Mouse (Mus musculus) adrenal gland, postnatal 25 days (tissue): ENCODE results near the gene Igsf10. TPM values are rescaled to one million over a fixed set of nuclear protein-coding genes. Genes with fewer than 3 reads are reported as not detected.
"Not testable (repeated sequence)": the region's sequence is repeated elsewhere in the genome, so short reads cannot be mapped to it uniquely, and the experiment has no call there.

Source experiments
- DNase-seq: peaks from one replicate; pipeline ENCODE4 v3.0.0; 2021; ENCODE audit warnings: mixed read lengths
- long read RNA-seq: library from polyadenylated mRNA; stranded (forward); transcript quantifications from one replicate; pipeline ENCODE4 v2.0.0, GENCODE M21; 2021
- total RNA-seq: library from RNA; stranded (reverse); gene quantifications from 2 replicates; pipeline ENCODE4 v1.2.3, GENCODE M21; 2021

The Igsf10 gene
- 1.4 and 1.6 TPM in 2 replicates for total RNA-seq
- long read RNA-seq = 0 reads

DNA sequence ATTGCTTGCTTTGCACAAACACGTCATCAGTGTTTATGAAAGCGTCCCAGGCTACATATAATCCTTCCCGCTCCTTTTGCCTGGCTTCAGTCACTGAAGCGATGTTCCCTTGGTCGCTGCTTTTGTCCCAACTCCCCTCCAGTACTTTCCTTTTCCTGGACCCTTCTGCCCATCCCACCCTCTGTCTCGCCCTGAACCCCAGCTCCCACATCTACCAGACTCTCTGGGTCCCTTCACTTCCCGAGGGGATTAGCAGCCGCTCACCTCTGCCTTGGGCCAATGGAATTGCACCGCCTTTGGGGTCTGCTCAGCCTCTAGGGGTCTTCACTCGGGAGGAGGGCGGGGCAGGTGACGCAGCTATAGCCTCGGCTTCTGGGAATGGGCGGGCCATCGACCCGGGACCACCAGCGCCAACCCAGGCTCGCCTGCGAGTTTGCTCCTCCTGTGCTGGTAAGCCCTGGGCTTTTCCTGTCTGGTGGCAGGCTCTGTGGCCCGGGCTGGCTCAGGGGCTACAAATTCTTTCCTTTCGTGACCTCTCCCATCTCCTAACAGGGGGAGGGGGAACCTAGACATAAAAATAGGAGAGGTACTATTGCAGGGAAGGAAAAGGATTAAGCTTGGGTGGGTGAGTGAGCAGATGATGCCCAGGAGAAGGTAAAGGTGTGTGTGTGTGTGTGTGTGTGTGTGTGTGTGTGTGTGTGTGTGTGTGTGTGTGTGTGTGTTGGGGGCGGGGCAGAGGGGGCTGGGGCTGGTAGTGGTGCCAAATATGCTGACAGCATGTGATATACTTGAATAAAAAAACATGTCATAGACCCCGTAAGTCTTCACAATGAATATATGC is at the start of gene Igsf10:
Gene Igsf10 (minus strand): TSS at position 330 of the 841 bp plus-strand sequence.
- peak; percentile 24 for DNase-seq

DNA sequence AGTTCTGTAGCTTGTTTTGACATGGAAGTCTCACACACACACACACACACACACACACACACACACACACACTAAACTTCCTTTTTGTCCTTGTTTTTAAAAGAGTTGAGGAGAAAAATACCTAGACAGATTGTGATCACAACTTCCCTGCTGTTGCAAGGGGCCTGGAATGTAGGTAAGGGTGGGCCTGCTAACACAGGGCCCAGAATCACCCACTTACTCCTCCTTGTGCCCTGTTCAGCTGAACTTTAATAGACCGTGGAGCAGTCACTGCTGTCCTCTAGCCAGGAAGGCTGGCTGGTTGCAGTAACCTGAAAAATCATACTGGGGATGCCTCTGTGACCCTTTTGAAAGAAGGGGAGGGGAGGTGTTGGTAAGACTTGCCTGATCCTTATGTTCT is 41.4 kb upstream of the Igsf10 start:
- no peak for DNase-seq

DNA sequence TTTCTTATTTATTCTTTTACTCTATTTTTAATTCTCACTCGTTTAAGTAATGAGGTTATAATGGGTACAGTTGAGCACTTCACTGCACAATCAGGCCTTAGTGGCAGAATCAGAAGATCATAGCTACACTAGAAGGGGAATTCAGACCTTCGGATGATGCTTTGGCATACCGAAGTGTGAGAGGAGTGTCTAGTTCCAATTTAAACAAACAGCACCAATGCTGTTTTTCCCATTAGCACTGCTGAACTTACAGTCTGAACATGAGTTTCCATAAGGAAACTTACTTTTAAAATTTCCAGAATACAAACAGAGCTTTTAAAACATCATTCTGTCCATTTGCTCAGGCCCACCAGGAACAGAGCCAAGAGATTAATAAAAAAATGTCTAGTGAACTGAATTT is 40.8 kb upstream of the Igsf10 start:
- no peak for DNase-seq

DNA sequence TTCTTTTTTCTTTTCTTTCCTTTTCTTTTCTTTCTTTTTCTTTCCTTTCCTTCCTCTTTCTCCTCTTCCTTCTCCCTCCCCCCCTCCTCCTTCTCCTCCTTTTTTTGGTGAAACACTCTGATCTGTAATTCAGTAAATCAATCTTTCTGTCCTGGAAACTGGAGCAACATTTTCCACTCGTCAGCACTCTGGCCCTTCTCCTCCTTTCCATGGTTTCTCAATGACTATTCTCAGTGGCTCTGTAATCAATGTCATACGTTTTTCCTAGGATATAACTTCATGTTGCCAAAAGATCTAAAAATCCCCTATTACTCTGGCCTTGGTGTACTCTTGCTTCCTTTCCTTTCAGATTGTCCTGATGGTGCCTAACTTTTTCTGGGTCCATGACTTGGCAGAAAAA is 40.1 kb upstream of the Igsf10 start:
- no peak for DNase-seq

DNA sequence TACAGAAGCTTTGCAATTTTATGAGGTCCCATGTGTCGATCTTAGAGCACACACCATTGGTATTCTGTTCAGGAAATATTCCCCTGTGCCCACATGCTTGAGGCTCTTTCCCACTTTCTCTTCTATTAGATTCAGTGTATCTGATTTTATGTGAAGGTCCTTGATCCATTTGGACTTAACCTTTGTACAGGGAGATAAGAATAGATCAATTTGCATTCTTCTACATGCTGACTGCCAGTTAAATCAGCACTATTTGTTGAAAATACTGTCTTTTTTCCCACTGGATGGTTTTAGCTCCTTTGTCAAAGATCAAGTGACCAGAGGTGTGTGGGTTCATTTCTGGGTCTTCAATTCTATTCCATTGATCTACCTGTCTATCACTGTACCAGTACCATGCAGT is 34.6 kb upstream of the Igsf10 start:
- not testable (repeated sequence) for DNase-seq

DNA sequence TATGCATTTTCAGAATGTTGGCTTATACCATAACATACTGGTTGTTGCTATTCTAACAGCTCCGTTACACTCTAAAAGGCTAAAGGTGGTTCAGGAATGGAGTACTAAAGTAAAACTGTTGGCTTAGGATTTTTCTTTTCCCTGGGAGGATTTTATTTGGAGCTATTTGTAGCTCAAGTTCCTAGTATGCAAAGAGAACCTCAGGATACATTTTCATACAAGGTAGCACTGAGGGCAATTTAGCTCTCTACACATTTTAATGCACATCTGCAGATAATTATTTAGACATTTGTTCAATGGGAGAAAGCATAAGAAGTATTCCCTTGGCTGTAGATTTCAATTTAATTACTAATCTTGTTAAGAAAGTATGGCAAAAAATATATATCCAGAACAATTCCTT is 17.7 kb upstream of the Igsf10 start:
- no peak for DNase-seq

DNA sequence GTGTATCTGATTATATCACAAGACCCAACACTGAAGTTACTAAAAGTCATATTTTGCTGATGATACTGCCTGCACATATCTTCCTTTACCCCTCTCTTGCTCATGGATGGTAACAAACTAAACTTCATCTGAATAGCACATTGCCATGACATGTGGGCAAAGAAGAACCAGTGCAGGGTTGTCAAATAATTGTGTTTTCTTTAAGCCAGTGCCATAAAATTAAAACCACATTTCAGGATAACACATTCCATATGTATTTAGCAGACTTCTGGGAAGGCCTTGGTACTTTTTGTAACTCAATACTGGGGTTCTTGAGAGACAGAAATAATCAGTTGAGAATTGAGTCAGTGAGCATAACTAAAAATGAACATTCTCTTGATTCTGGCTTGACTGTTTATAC is 15.9 kb upstream of the Igsf10 start:
- no peak for DNase-seq

DNA sequence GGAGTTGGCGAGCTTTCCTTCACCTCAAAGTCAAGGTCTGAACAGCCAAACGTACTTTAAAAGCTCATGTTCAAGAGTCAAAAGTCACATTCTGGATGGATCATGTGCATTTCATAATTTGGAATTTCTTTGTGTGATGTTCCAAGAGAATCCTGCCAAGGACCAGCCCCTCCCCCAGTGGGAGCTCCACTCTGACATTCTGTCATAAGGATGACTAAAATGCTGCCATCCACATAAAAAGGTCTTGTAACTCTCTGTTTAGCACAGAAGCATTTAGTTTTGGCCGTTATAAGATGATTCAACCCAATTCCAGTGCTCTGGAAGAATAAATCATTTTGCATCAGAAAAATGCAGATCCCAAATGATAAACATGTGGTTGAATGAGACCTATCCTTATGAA is 10.0 kb upstream of the Igsf10 start:
- peak; percentile 48 for DNase-seq

DNA sequence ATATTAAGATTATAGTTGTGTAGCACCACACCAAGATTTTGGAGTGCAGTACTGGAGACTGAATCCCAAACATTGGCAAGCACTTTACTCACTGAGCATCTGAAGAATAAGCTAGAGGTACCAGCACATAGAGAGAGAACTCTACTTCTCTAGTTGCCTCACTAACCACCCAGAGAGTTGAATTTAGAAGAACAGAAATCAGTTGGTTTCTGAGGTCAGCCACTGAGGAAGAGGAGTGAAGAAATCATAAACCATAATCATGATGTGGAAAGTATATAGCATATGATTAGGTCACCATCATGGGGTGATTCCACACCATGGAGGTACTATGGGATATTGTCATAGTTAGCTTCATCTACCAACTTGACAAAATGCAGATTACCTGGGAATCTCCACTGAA is 7.6 kb upstream of the Igsf10 start:
- DNase-seq = no peak

DNA sequence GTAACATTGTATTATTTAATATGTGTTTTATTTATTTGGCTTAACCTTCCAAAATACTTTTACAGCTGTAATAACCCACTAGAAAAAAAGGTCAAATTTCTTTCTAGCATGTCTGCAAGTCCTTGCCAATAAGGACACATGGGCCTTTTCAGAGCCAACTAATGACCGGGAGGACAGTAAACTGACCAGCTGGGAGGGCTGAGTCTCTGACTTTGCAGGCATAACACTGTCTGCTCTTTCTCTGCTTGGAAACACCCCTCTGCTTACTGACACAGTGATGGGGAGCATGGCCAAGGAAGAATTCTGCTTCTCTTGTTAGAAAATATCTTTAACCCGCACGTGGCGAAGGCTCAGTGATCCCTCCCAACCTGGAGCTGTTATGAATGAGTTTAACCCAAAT is 1.2 kb downstream of the Igsf10 start:
- no peak for DNase-seq

DNA sequence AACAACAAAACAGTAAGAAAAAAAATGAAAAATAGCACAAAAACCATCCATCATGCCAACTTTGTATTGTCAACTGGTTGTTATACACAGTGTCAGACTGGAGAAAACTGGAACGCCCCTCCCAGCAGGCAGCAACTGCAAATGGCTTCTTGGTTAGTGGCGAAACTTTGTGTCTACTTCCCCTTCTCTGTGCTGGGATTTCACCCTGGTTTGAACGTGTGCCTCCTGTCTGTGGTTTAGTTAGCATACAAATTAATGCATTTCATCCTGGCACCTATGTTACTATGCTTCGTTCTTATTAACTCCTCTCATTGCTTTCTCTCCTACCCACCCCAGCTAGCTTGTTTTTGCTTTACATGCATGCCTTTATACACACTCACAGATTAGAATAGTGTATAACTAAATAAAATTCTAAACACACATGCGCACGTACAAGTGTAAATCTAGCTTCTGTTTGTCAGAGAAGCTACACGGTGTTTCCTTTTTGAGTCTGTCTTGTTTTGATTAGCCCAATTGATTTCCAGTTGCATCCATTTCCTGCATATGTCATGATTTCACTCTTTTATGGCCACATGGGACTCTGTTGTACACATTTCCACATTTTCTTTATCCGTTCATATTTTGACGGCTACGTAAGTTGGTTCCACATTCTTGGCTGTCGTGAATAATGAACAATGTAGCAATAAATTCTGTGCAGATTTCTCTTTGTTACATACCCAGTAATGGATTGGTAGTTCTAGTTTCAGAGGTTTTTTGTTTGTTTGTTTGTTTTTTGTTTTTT is 2.4 kb downstream of the Igsf10 start:
- no peak for DNase-seq

DNA sequence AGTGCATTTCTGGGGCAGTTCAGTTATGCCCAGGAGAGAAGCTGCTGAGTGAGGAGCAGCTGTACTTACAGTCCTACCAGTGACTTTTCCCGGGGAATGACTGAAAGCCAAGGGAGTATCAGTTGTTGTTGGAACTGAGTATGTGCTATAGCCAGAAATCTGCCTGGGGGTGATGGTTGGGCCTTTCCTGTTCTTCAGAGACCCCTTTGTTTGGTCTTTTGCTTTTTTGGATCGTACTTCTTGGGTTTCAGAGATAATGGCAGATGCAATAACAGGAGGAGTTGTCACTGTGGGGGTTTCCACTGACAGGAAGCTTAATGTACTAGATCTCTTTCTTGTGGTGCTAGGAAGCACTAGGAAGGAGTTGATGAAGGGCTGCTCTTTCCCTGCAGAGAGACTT is 15.7 kb downstream of the Igsf10 start:
- DNase-seq = no peak

DNA sequence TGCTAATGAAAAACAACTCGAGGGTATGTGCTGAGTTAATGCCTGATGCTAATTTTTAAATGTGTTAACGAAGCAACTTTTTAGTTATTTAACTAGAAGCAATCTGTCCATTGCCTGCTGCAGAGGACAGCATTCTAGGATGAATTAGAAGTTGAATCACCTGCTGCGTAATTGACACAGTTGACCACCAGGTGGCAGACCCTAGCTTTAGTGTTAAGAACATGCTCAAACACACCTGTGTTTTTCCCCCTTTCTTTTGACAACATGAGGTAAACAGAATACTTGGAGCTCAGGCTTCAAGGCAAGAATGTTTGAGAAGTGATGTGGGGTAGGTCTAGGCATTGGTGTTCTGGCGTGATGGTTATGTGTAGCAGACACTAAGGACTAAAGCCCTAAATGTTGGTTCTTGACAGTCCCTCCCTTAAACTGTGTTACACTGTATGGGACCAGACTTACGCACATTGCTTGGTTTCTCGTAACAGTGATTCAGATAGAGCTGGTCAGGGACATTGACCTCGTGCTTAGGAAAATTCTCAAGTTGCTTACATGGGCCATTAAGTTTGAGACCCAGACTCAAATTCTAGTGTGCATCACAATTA is 22.8 kb downstream of the Igsf10 start:
- DNase-seq = peak; percentile 63

DNA sequence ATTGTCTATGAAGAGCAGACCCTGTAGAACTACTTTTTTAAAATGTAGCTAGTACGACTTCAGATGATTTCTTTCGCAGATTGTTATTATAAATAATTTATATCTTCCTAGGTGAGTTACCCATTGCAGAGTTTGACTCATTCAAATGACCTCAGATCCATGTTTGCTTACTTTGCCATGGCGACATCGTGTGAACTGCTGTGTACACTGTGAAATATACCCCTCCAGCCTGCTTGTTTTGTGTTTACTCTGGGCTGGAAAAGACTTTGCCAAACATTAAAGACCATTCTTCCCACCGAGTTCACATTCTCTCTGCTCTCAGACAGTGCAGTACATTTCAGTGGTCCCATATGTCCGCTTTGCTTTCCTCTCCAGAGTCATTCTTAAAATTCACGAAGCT is 28.1 kb downstream of the Igsf10 start:
- no peak for DNase-seq

DNA sequence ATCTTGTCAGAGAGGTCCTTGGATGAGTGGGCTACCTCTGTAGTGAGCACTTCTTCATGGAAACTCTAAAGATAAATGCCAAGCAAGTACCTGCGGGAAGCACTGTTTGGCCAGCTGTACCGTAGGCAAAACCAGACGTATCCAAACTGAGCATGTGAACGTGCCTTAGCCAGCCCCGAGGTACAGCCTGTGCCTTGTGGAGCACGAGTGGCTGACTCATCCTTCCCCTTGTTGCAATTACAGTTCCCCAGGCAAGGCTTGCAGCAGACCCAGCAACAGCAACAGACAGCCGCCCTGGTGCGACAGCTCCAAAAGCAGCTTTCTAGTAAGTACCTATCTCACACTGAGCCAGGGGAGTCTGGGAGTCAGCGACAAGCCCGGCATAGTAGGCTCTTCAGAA is 31.6 kb downstream of the Igsf10 start:
- peak; percentile 35 for DNase-seq

DNA sequence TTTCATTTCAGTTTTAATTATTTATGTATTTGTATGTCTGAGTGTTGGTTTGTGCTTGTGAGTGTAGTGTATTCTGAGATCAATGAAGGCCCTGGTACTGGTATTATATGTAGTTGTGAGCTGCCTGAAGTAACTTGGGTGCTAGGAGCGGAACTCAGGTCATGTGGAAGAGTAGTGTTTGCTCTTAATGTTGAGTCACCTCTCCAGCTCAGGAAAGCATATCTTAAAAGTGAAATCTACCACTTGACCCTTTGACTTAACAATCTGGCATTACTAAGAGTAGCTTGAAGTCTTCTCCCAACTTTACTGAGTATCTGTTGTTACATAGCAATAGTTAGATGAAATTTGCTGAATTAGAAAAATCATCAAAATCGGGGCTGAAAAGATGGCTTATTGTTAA is 38.7 kb downstream of the Igsf10 start:
- DNase-seq = no peak

DNA sequence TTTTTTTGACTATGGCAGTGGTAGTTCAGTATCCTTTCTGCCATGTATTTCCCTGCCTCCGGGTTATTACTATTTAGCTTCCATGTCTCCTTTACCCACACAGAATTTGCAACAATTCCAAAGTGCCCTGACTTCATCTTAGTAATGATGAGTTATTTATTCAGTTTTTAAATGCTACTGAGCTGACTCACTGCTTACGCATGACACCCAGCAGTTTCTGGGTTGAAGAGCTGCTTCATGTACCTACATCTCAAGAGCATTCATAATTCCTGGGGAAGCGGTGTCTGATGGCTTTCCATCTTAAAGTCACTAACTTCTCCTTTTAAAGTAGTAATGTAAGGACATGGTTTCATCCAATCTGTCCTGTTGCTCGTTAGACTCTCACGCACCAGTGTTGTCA is 39.2 kb downstream of the Igsf10 start:
- no peak for DNase-seq

DNA sequence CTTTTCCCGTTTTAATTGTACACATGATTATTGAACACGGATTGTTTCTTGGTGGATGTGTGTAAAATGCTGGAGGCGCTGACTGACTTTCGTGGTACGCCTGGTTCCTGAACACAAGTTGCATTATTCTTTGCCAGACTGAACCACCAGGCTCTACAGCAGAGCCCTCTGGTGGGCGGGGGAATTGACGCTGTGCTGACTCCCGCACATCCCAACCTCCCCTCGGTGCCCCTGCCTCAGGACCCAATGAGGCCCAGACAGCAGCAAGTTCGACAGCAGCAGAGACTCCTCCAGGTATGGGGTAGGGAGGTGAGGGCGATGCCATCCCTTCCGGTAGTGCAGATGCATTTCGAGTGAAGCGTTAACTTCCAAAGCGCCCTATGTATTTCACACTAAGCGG is 46.5 kb downstream of the Igsf10 start:
- DNase-seq = no peak

DNA sequence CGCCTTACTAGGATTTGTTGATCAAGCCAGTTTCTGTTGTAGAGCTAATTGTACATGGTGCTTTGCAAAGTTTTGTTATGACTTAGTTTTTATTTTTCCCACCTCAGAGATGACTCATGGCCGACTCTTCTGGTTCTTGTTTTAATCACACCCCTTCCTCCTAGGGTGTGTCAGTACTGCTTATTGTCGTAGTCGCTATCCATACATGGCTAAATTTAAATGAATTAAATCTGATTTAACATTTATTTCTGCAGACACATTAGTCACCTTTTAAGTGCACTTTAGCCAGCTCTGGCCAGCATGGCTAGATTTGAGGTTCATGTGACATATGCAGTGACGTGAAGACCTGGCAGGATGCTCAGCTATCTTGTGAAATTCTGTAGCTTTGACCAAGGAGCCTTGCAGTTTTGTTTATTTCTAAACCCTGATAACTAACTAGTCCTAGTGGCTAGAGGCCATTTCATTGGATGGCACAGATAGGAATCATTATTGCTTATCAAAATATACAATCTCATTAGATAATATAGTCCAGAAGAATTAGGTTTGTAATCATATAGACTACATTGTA is 47.5 kb downstream of the Igsf10 start:
- no peak for DNase-seq

DNA sequence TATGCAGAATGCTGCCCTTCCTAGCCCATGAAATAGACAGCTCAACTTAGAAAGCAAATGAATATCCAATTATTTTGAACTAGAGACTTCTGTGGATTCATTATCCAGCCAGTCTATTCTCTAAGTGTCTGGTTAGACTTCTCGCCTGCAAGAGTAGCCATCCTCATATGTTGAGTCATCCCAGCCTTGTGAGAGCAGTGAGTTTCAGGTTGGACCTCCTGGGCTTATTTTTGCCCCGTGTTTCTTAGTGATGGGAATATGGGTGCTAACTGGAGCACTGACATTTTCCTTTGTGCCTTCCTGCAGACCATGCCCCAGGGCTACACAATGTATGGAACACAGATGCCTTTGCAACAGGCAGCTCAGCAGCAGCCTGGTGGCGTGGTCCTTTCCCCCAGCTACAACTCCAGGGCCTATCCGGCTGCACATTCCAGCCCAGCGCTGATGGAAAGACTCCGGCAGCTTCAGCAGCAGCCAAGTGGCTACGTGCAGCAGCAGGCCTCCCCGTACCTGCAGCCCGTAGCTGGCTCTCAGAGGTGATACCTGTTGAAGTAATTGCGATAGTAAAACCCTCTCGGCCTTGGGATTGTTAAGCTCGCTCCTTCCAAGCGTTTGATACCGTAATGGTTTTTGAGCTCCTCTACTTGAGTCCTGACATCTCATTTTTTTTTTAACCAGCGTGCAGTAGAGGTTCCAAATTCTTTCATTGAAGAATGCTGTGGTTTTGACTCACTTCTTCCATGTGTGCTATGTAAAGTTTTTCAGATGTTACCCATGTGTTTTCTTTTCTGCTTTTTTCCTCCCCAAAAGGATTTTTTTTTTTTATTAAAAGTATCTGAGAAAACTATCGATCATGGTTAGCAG is 48.3 kb downstream of the Igsf10 start:
- no peak for DNase-seq

DNA sequence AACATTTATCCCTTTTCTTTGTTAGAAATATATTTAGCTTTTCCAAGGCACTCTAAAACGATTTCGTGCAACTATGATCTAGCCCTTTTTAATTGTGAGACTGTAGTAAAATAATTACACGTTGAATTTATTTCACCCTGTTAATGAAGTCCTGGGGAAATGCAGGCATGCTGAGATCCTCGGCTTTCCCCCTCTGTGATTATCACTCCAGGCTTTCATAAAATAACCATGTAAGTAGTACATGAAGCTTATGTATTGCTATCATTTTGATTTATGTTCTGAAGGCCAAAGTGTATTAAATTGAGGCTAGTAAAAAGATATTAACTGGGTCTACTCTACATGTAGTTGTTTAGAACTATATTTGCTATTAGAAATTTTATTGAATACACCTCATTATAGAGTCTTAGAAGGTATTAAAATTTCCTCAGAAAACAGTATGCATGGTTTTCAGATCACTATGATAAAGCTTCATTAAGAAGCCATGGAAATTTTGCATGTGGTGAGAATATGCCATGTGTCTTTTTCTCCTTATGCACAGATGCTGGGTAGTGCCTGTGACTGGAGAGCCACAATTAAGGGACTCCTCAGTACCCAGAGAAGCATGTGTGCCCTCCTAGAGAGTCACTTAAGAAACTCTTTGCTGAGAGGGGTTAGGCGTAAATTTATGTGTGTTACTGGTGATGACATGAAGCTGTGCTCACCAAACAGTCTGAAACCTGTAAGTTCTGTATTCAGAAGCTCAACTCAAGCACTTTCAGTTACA is 50.6 kb downstream of the Igsf10 start:
- no peak for DNase-seq
